10 mouse cellular contexts compared by ENCODE assay signal in genomic region chr5:4993192-4993601, GRCm38 (mm10).
A peak's percentile ranks its signal among the peaks of the same experiment; 100 is the strongest.
DNase-seq lines count a peak whose midpoint lies in the region; ATAC-seq and TF ChIP-seq lines count a peak whose summit lies in the region.
"Had no signal": no experiment of that assay in that cellular context is flagged by ENCODE, and none has a peak within 500 bp of the region (broad histone marks: within the 10 kb centered on the region; RNA-seq: fewer than 3 reads in every experiment).

No protein-coding gene starts in this region.

- H3K27me3 ChIP-seq in C2C12 (ENCODE audit: control insufficient read depth, insufficient read depth, insufficient read length) = no peaks in the 10 kb centered on the region
- H3K27me3 ChIP-seq in heart, embryonic 12.5 days (replicated peaks) = no peaks in the 10 kb centered on the region
- H3K27me3 ChIP-seq: hindbrain, embryonic 15.5 days had no signal

- peaks cover 8% of the 10 kb centered on the region for H3K4me1 ChIP-seq in heart, embryonic 12.5 days (replicated peaks)
- H3K4me1 ChIP-seq: hindbrain, embryonic 15.5 days had no signal

- H3K4me2 ChIP-seq in heart, embryonic 12.5 days = no peak overlapping the region
- H3K4me2 ChIP-seq: hindbrain, embryonic 15.5 days had no signal

- no peaks in the 10 kb centered on the region for H3K36me3 ChIP-seq in C2C12 (ENCODE audit: control insufficient read depth, insufficient read depth)
- H3K36me3 ChIP-seq in heart, embryonic 12.5 days = no peaks in the 10 kb centered on the region
- H3K36me3 ChIP-seq: hindbrain, embryonic 15.5 days had no signal

- no peaks in the 10 kb centered on the region for H3K79me3 ChIP-seq in C2C12 (ENCODE audit: low read depth)

- H3K9me3 ChIP-seq in heart, embryonic 12.5 days (replicated peaks) = no peaks in the 10 kb centered on the region
- H3K9me3 ChIP-seq: hindbrain, embryonic 15.5 days had no signal

- DNase-seq in brain, adult 2 months (ENCODE audit: low read depth, low spot score) = peak; percentile 92
- DNase-seq in frontal cortex, adult 2 months (ENCODE audit: extremely low spot score in 1 of 2, low spot score in 1 of 2) = peak; percentile 95 to 96
- peak; percentile 60 to 97 for DNase-seq in left cerebral cortex, adult 8-10 months (ENCODE audit: low spot score in 2 of 2)
- no peak for DNase-seq in thymus, postnatal 25 days
- DNase-seq in lung, postnatal 4 days = no peak
- no peak for DNase-seq in spleen, postnatal 4 days (ENCODE audit: low spot score in 2 of 2)

- TF ChIP-seq CTCF in C2C12 (IDR thresholded peaks at IDR 0.05; ENCODE audit: control insufficient read depth, insufficient read depth, insufficient read length) = no peak

- H3K27ac ChIP-seq in heart, embryonic 12.5 days (ENCODE audit: poor library complexity, severe bottlenecking) = no peak overlapping the region
- H3K27ac ChIP-seq: hindbrain, embryonic 15.5 days; liver, embryonic 14.5 days had no signal

- no peak overlapping the region for H3ac ChIP-seq in C2C12 (ENCODE audit: control insufficient read depth, insufficient read length, low read depth)

- no peak overlapping the region for H3K9ac ChIP-seq in heart, embryonic 12.5 days
- H3K9ac ChIP-seq: hindbrain, embryonic 15.5 days; liver, embryonic 14.5 days had no signal

- H3K79me2 ChIP-seq in C2C12 (ENCODE audit: control insufficient read depth, insufficient read depth) = no peaks in the 10 kb centered on the region

- 72% methylated on average over 4 of the region's 4 CpGs for WGBS in heart, embryonic 12.5 days

- no peak overlapping the region for H3K4me3 ChIP-seq in C2C12 (ENCODE audit: insufficient read depth, poor library complexity, severe bottlenecking)
- H3K4me3 ChIP-seq in heart, embryonic 12.5 days = no peak overlapping the region
- H3K4me3 ChIP-seq: hindbrain, embryonic 15.5 days had no signal

- ATAC-seq in heart, embryonic 12.5 days (ENCODE audit: insufficient number of reproducible peaks, low FRiP score) = no peak

TF ChIP-seq in C2C12, 6 proteins besides CTCF, POLR2A, EP300 and RAD21:
- peak; percentile 28 for TF ChIP-seq MYOD1 (IDR thresholded peaks at IDR 0.05; ENCODE audit: control insufficient read depth, insufficient read length, low read depth)
- no peak for TF ChIP-seq USF1 (IDR thresholded peaks at IDR 0.05; ENCODE audit: low read depth)
TF ChIP-seq in C2C12: peak in this region for 1.

Comparison
In these comparisons a context has a peak if more than half of its experiments do, and no peak if none do; other contexts are left out.
1. DNase-seq: peak in brain, adult 2 months (single experiment), frontal cortex, adult 2 months (2 of 2) and left cerebral cortex, adult 8-10 months (2 of 2); none in thymus, postnatal 25 days (single experiment), lung, postnatal 4 days (0 of 2) and spleen, postnatal 4 days (0 of 2).